Mouse (Mus musculus) midbrain, embryonic 11.5 days (tissue): Measurements from ENCODE around the gene Midn. TPM values are rescaled to one million over a fixed set of nuclear protein-coding genes. Genes with fewer than 3 reads are reported as not detected.

Experiments
- polyA plus RNA-seq: library from polyadenylated mRNA; unstranded; fragments of >200 nt; fragmentation: Nextera tagmentation; extraction: Ambion mirVana; gene quantifications from 2 replicates; pipeline ENCODE4 v1.2.1, GENCODE M21; 2014

Midn gene
- polyA plus RNA-seq, 1 experiment from 2014 or later = 71.3 TPM

Other genes starting within 250 kb of the Midn start
- gene Med16, start 239.3 kb upstream of the Midn start, polyA plus RNA-seq = 39.7 and 45.7 TPM in 2 replicates
- 20.6 and 25.6 TPM in 2 replicates for gene Gm26602, start 237.4 kb upstream of the Midn start, polyA plus RNA-seq
- 0.34 and 0.61 TPM in 2 replicates for gene Kiss1r, start 231.3 kb upstream of the Midn start, polyA plus RNA-seq
- gene R3hdm4, start 227.1 kb upstream of the Midn start, polyA plus RNA-seq = 127 and 135 TPM in 2 replicates
- 4.2 and 6.2 TPM in 2 replicates for gene Arid3a, start 221.2 kb upstream of the Midn start, polyA plus RNA-seq
- gene Wdr18, start 188.1 kb upstream of the Midn start, polyA plus RNA-seq = 92.7 and 98.4 TPM in 2 replicates
- 0.22 and 0.38 TPM in 2 replicates for gene Grin3b, start 177.6 kb upstream of the Midn start, polyA plus RNA-seq
- 11.9 and 13.5 TPM in 2 replicates for gene Tmem259, start 163.9 kb upstream of the Midn start, polyA plus RNA-seq
- 158 and 160 TPM in 2 replicates for gene Cnn2, start 159.7 kb upstream of the Midn start, polyA plus RNA-seq
- 2.8 and 2.9 TPM in 2 replicates for gene Abca7, start 151.8 kb upstream of the Midn start, polyA plus RNA-seq
- 3.6 and 3.8 TPM in 2 replicates for gene Arhgap45, start 131.6 kb upstream of the Midn start, polyA plus RNA-seq
- gene Polr2e, start 108.5 kb upstream of the Midn start, polyA plus RNA-seq = 200 and 225 TPM in 2 replicates
- 581 and 594 TPM in 2 replicates for gene Gpx4, start 101.1 kb upstream of the Midn start, polyA plus RNA-seq
- gene Sbno2, start 42.7 kb upstream of the Midn start, polyA plus RNA-seq = 7.0 and 7.3 TPM in 2 replicates
- gene Stk11, start 32.5 kb upstream of the Midn start, polyA plus RNA-seq = 18.5 and 23.1 TPM in 2 replicates
- 329 and 355 TPM in 2 replicates for gene Atp5d, start 9.6 kb upstream of the Midn start, polyA plus RNA-seq
- 11.1 and 11.8 TPM in 2 replicates for gene Cbarp, start 7.4 kb upstream of the Midn start, polyA plus RNA-seq
- gene Cirbp, start 17.7 kb downstream of the Midn start, polyA plus RNA-seq = 81.5 and 87.1 TPM in 2 replicates
- 8.0 and 8.7 TPM in 2 replicates for gene 1600002K03Rik, start 24.7 kb downstream of the Midn start, polyA plus RNA-seq
- gene Efna2, start 31.2 kb downstream of the Midn start, polyA plus RNA-seq = 78.1 and 91.7 TPM in 2 replicates
- gene Mum1, start 78.2 kb downstream of the Midn start, polyA plus RNA-seq = 134 and 142 TPM in 2 replicates
- 209 and 229 TPM in 2 replicates for gene Ndufs7, start 100.8 kb downstream of the Midn start, polyA plus RNA-seq
- 24.6 and 28.9 TPM in 2 replicates for gene Gamt, start 112.7 kb downstream of the Midn start, polyA plus RNA-seq
- gene Dazap1, start 113.2 kb downstream of the Midn start, polyA plus RNA-seq = 37.8 and 42.6 TPM in 2 replicates
- 752 and 845 TPM in 2 replicates for gene Rps15, start 144.2 kb downstream of the Midn start, polyA plus RNA-seq
- 63.4 and 66.5 TPM in 2 replicates for gene Apc2, start 147.7 kb downstream of the Midn start, polyA plus RNA-seq
- 36.2 and 40.8 TPM in 2 replicates for gene 2310011J03Rik, start 172.3 kb downstream of the Midn start, polyA plus RNA-seq
- gene Pcsk4, start 181.2 kb downstream of the Midn start, polyA plus RNA-seq = 1.5 and 1.8 TPM in 2 replicates
- gene Reep6, start 181.7 kb downstream of the Midn start, polyA plus RNA-seq = 4.0 and 4.5 TPM in 2 replicates
- 0.11 and 0.31 TPM in 2 replicates for gene Adamtsl5, start 200.1 kb downstream of the Midn start, polyA plus RNA-seq
- gene Plk5, start 208.2 kb downstream of the Midn start, polyA plus RNA-seq = 0.05 and 0.22 TPM in 2 replicates
- gene Mex3d, start 239.4 kb downstream of the Midn start, polyA plus RNA-seq = 11.8 and 12.4 TPM in 2 replicates